Comparison of ENCODE assay signal across 7 mouse cellular contexts in genomic region chr10:45289218-45290105, GRCm38 (mm10). TPM values are rescaled to one million over a fixed set of nuclear protein-coding genes. Genes with fewer than 3 reads are reported as not detected.
DNase-seq lines count a peak whose midpoint lies in the region; ATAC-seq and TF ChIP-seq lines count a peak whose summit lies in the region.

No protein-coding gene starts in this region.

- ATAC-seq in intestine, postnatal 0 days: peak; percentile 45; the same call in 1 of the 2 replicates
- ATAC-seq in midbrain, embryonic 12.5 days (ENCODE audit: low FRiP score, low read depth): peak; percentile 67
- ATAC-seq in inflammation-experienced regulatory T-cells, adult 6 months: no peak

- TF ChIP-seq CTCF in intestine, postnatal 0 days (IDR thresholded peaks at IDR 0.05; ENCODE audit: low read depth): no peak

- no peak overlapping the region for H3K27ac ChIP-seq in intestine, postnatal 0 days (ENCODE audit: low read depth, low read length)
- H3K27ac ChIP-seq in midbrain, embryonic 12.5 days (replicated peaks): no peak overlapping the region

- peak overlapping the region; percentile 45; the same call in 1 of the 2 replicates for H3K9ac ChIP-seq in intestine, postnatal 0 days (ENCODE audit: low read depth, low read length)
- peak overlapping the region; percentile 57 for H3K9ac ChIP-seq in midbrain, embryonic 12.5 days (replicated peaks)

- no peaks in the 10 kb centered on the region for H3K4me1 ChIP-seq in intestine, postnatal 0 days (replicated peaks; ENCODE audit: control insufficient read depth, insufficient read depth, low read length)
- H3K4me1 ChIP-seq in midbrain, embryonic 12.5 days: peaks cover 10% of the 10 kb centered on the region; the same call in 1 of the 2 replicates

- no peaks in the 10 kb centered on the region for H3K9me3 ChIP-seq in intestine, postnatal 0 days (ENCODE audit: control insufficient read depth)
- H3K9me3 ChIP-seq in midbrain, embryonic 12.5 days: no peaks in the 10 kb centered on the region

- peak overlapping the region; percentile 92 for H3K4me2 ChIP-seq in intestine, postnatal 0 days (replicated peaks; ENCODE audit: low read depth)
- H3K4me2 ChIP-seq in midbrain, embryonic 12.5 days (replicated peaks): peak overlapping the region; percentile 95

- intact Hi-C loops in gastrocnemius, postnatal 14 days (cut with DNase I; ENCODE audit: low total_unique reads): no loop called here

- H3K27me3 ChIP-seq in intestine, postnatal 0 days (replicated peaks; ENCODE audit: control insufficient read depth, insufficient read depth, low read length): peaks cover 21% of the 10 kb centered on the region
- H3K27me3 ChIP-seq in midbrain, embryonic 12.5 days: peaks cover 27% of the 10 kb centered on the region

- 2% methylated on average over 70 of the region's 71 CpGs for WGBS in intestine, postnatal 0 days
- 1% methylated on average over 70 of the region's 71 CpGs for WGBS in midbrain, embryonic 12.5 days

- H3K4me3 ChIP-seq in intestine, postnatal 0 days (ENCODE audit: low read depth, low read length): peak overlapping the region; percentile 56
- H3K4me3 ChIP-seq in midbrain, embryonic 12.5 days: peak overlapping the region; percentile 56

- no peaks in the 10 kb centered on the region for H3K36me3 ChIP-seq in intestine, postnatal 0 days (ENCODE audit: control insufficient read depth, insufficient read depth)
- no peaks in the 10 kb centered on the region for H3K36me3 ChIP-seq in midbrain, embryonic 12.5 days

- peak; percentile 4 for DNase-seq in right cerebral cortex, adult 18-20 months
- DNase-seq in right cerebral cortex, postnatal 25 days: no peak
- peak; percentile 41 for DNase-seq in embryo, embryonic 10 days (ENCODE audit: low spot score)
- DNase-seq in gastrocnemius, postnatal 14 days: peak; percentile 57

RNA-seq across cellular contexts. Expression of gene Bves, which starts 46.1 kb away (rescaled TPM):
- total RNA-seq in gastrocnemius, postnatal 14 days (2021): 10 to 100 TPM; 35.0 to 37.2 TPM
- polyA plus RNA-seq in intestine, postnatal 0 days (2015; fragmentation: Nextera tagmentation; extraction: Ambion mirVana): 2.8 and 3.1 TPM in 2 replicates
- 1.5 and 1.7 TPM in 2 replicates for polyA plus RNA-seq in midbrain, embryonic 12.5 days (2016; fragmentation: Nextera tagmentation; extraction: Ambion mirVana)
- polyA plus RNA-seq in inflammation-experienced regulatory T-cells, adult 6 months (2017; shearing (Covaris generic)): not detected
